Mouse (Mus musculus) gastrocnemius, postnatal 25 days (tissue): ENCODE measurements around the gene En1. TPM values are rescaled to one million over a fixed set of nuclear protein-coding genes. Genes with fewer than 3 reads are reported as not detected.

Experiments
- DNase-seq: peaks from one replicate; pipeline ENCODE4 v3.0.0; 2022
- total RNA-seq, 2 experiments: library from RNA; stranded (reverse); gene quantifications; 1 replicate in 1 of 2; 2 replicates in 1 of 2; pipeline ENCODE4 v1.2.3; 2021

En1 gene
- total RNA-seq, 2 experiments from 2014 or later, result 0.43 to 6.9 TPM

GRCm38 (mm10) chr1:120621383-120621782, 19.2 kb downstream of the En1 start:
- no peak for DNase-seq

DNA sequence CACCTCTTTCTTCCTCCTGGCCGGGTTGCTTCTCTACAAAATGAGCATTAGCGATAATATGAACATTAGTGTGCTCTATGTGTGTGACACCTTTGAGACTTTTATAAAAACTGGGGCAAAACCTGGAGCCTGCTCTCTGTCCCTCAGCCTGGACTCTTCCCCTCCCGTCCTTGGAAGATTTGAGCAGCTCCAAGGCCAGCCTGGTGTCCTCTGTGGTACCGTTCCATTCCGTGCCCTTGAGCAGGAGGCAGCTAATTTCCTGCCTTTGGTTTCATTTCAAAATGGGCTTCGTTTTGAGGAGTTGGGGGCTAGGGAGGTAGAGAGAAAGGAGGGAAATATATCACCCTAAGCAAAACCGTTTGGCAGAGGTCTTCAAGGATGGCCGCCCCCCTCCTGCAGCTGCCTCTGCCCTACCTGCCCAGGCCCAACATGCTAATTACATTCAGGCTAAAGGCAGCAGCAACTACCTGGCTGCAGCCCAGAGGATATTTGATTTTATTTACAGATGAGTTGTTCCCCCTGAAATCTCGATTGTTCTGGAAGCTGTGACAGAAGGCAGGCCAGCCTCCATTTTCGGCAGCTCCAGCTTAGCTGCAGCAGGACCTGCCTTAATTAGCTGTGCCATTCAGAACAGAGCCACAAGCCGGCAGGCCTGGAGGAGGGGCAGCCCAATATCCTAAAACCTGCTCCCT, 24.9 kb downstream of the En1 start:
- no peak for DNase-seq

DNA sequence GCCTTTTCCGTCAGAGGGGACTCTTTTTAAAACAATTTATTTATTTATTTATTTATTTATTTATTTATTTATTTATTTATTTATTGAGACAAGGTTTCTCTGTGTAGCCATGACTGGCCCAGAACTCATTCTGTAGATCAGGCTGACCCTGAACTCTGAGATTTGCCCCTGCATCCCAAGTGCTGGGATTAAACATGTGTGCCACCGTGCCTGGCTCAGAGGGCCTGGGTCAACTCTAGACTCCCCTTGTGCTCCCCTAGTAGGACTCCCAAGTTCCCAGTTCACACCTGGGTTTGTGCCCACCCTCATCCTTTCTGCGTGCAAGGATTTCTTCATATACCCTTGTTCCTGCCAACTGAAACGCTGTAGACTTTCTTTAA, 25.4 kb downstream of the En1 start:
- DNase-seq, result no peak

GRCm38 (mm10) chr1:120628821-120629220, 26.6 kb downstream of the En1 start:
- no peak for DNase-seq

DNA sequence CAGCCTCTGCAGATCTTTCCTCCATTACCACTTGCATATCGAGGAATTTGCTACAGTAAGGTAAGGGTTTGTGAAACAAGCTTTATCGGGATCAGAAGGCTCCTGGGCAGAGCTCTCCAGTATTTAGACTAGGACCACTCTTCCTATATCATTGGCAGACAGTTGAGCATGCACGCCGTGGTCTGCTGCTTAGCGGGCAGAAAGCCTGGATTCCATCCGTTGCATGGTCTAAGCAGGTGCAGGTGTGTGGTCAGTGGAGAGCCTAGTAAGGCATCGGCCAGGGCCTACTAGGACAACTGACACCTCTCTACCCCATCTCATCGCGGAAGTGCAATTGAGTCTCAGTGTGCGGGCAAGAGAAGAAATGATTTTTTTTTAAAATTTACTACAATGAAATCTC, 41.2 kb downstream of the En1 start:
- DNase-seq, result no peak

DNA sequence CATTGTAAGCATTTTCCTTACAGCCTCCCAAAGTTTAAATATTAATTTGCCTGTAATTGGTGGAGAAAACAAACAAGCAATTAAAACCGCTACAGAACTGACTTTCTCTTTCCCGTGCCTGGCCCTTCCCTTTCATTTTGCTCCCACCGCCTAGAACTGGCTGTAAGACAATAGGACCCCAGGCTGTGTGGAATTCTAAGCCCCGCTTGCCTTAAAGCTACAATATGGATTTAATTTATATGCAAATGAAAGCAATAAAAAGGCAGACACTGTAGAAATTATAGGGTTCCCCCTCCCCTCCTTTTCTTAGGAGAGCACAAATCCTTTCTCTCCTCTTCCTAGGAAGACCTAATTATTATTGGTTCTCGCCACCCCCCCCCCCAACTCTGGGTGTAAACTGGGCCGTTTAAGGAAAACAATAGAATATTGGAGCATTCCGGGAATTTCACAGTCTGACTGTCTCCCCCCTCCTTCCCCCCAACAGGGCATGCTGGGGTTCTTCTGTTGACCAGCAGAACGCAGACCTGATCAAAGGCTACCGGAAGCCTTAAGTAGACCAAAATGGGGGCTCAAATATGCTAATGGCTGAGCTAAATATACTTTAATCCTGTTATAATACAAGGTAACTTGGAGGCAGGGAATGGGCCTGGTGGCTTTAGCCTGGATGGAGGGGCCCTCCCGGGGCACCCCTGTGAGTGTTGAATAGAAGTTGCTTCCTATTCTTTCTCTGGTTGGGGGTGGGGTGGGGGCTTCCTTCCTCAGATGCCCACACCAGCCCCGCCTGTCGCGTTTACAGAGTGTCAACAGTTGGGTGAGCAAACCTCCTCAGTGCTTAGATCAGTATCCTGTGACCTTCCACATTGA, 41.9 kb downstream of the En1 start:
- no peak for DNase-seq

DNA sequence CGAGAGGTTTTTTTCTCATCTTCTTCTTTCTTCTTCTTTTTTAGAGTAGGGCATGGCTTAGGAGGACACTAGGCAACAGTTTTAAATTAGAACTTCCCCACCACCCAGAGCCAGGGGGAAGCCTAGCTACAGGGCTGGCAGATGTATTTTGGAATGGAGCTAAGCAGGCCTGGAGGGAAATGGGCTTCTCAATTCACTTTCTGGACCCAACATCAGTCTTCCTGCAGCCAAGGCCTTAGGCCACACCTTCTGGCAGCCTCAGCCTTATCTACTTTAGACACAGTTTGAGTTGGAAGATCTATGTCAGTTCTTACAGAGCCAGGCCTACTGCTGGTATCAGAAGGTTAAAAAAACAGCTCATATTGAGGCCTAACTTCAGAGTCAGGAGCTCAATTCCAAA, 42.5 kb downstream of the En1 start:
- DNase-seq, result peak; percentile 58

GRCm38 (mm10) chr1:120650068-120650467, 47.9 kb downstream of the En1 start:
- no peak for DNase-seq

DNA sequence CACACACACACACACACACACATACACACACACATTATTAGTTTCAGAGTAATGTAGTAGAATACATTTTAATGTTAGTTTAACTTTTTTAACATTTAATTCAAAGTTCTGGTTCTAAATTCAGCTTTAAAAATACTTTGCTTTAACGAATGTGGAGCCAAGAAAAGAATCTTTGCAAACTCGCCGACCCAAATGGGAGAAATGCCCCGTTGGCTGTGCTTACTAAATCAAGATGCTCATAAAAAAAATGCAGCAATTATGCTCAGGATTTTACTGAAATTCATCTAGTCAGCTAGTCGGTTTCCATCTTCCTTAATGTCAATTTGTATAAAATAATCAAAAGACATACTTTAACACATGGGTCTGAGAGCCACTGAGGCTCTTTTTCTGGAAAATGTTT, 49.8 kb downstream of the En1 start:
- no peak for DNase-seq

GRCm38 (mm10) chr1:120654950-120655396, 52.8 kb downstream of the En1 start:
- DNase-seq, result peak; percentile 9

Other genes with a start within 250 kb of the En1 start
- gene Marco, start 97.4 kb upstream of the En1 start, total RNA-seq, result under 1 TPM in 1 of 2 experiments, not detected in 1; 0.13 TPM